Mouse (Mus musculus) hindbrain, embryonic 13.5 days (tissue): ENCODE data around the gene Ankrd28. TPM values are rescaled to one million over a fixed set of nuclear protein-coding genes. Genes with fewer than 3 reads are reported as not detected.

Experiments
- ATAC-seq: fragments of 200-750 bp; cut with Nextera tagmentation; 2 replicates; pipeline ENCODE4 v1.8.0; 2017; ENCODE audit warnings: moderate TSS enrichment; ENCODE audit not compliant: low FRiP score
- H3K27ac ChIP-seq: fragments of 300-500 bp; sonication (generic); 2 replicates; pipeline ENCODE4 v1.5.1; 2015; ENCODE audit warnings: inconsistent platforms, mild to moderate bottlenecking, moderate library complexity
- H3K27me3 ChIP-seq: fragments of 300-500 bp; sonication (generic); 2 replicates; pipeline ENCODE4 v1.6.1; 2015; ENCODE audit warnings: mild to moderate bottlenecking, inconsistent platforms
- H3K36me3 ChIP-seq: fragments of 300-500 bp; sonication (generic); 2 replicates; pipeline ENCODE4 v1.6.1; 2015; ENCODE audit warnings: mild to moderate bottlenecking, inconsistent platforms
- H3K4me1 ChIP-seq: fragments of 300-500 bp; sonication (generic); replicated peaks from 2 replicates; pipeline ENCODE4 v1.6.1; 2015; ENCODE audit warnings: inconsistent platforms
- H3K4me2 ChIP-seq: fragments of 300-500 bp; sonication (generic); 2 replicates; pipeline ENCODE4 v1.6.1; 2015; ENCODE audit warnings: inconsistent platforms, mild to moderate bottlenecking, moderate library complexity
- H3K4me3 ChIP-seq: fragments of 300-500 bp; sonication (generic); 2 replicates; pipeline ENCODE4 v1.5.1; 2015; ENCODE audit warnings: mild to moderate bottlenecking, inconsistent platforms
- H3K9ac ChIP-seq: fragments of 300-500 bp; sonication (generic); 2 replicates; pipeline ENCODE4 v1.6.1; 2015; ENCODE audit warnings: mild to moderate bottlenecking, inconsistent platforms
- H3K9me3 ChIP-seq: fragments of 300-500 bp; sonication (generic); 2 replicates; pipeline ENCODE4 v1.6.1; 2016; ENCODE audit warnings: inconsistent platforms
- WGBS: fragments of 180-500 bp; shearing (Covaris S2); methylation state at CpG from one replicate; pipeline ENCODE4 v1.1.7; 2015; 5-methylcytosine and 5-hydroxymethylcytosine counted together
- polyA plus RNA-seq: library from polyadenylated mRNA; unstranded; fragments of >200 nt; fragmentation: Nextera tagmentation; extraction: Ambion mirVana; gene quantifications from 2 replicates; pipeline ENCODE4 v1.2.1, GENCODE M21; 2015

Ankrd28 gene
- polyA plus RNA-seq, 1 experiment from 2014 or later: 7.8 TPM

DNA sequence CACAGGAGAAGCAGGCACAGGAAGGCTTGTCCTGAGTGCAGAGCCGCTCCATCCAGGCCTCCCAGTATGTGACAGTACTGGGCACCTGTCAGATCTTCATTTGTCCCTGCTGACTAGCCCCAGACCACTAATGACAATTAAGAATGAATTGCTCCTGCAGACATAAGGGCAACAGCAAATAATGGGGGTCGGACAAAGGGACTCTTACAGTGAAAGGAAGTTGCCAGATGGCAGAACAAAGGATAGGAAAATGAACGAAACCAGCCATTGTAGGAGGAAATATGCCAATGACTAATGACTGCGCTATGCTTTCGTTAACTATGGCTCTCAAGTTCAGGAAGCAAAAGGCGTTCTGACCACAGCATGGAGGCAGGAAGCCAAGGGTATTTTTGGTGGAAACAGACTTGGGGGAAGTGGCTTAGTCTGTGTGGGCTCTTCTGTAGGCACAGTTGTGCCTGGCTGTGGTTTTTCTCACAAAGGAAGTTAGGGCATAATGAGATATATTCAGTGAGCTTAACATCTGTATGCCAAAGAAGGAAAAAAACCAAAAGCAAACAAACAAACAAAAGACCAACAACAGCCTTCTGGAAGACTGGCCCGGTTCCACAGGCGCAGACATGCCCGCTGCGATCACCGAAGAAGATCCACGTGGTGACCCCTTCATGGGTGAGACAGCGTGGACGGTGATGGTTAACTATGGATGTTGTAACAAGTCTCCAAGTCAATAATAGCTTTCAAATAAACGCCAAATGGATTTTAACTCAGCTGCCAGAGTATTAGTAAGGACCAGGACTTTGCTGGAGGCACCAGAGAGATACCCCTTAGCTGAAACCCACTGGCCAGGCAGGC, 160.6 kb downstream of the Ankrd28 start:
- Histone ChIP-seq H3K9ac (no peak overlapping the region), H3K4me2 (no peak overlapping the region), H3K9me3 (no peaks in the 10 kb centered on the region), H3K36me3 (peaks cover 10% of the 10 kb centered on the region), H3K4me3 (no peak overlapping the region), H3K27me3 (0 out of 2 replicates have a peak, but pooled peaks cover 6% of the 10 kb centered on the region), H3K27ac (peak overlapping the region; percentile 82), H3K4me1 (peaks cover 38% of the 10 kb centered on the region)
- 57% methylated on average over 15 of the region's 15 CpGs for WGBS
- peak; percentile 60 for ATAC-seq

DNA sequence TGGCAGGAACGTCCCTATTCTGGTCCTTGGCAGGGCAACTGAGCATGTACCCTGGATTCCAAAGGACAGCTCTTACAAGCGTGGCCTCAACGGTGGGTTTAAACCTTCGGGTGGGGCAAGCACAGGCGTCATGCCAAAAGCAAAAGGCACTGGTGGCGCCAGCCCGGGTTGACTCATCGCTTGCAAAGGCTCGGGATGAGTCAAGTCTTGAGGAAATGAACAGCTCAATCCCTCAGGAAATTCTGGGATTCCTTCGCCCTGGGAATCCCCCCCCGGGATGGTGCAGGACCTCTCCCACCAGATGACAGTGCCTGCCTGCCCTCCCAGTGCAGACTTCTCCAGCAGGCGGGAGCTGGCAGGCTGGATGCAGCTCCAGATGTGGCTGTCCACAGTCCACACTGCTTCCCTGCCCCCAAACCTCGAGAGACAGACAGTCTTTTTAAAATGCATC, 161.3 kb downstream of the Ankrd28 start:
- Histone ChIP-seq H3K4me1 (peaks cover 45% of the 10 kb centered on the region), H3K27ac (peak overlapping the region; percentile 82), H3K36me3 (peaks cover 10% of the 10 kb centered on the region), H3K4me3 (no peak overlapping the region), H3K4me2 (no peak overlapping the region), H3K9ac (no peak overlapping the region; the same call in 1 of the 2 replicates), H3K9me3 (no peaks in the 10 kb centered on the region), H3K27me3 (0 out of 2 replicates have a peak, but pooled peaks cover 6% of the 10 kb centered on the region)
- peak; percentile 55; the same call in 1 of the 2 replicates for ATAC-seq
- 45% methylated on average over 13 of the region's 13 CpGs for WGBS

DNA sequence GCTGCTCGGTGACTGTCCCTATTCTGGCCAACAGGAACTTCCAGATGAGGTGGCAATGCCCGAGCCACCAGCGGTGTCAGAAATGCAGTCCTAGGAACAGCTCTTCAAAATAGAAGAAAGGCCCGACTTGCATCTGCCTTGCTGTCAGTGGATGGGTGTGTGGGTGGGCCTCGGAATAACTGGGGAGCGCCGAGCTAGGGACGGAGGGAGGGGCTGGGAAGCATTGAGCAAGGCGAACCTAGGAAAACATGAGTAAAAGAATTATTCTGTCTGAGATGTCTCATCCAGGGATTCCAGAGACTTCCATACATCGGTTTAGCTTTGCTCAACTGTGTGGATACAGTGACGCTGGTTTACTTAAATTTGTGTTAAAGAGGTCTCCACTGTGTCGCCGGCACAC, 162.1 kb downstream of the Ankrd28 start:
- 74% methylated on average over 13 of the region's 13 CpGs for WGBS
- Histone ChIP-seq H3K4me2 (no peak overlapping the region), H3K27ac (peak overlapping the region; percentile 35; the same call in 1 of the 2 replicates), H3K9ac (peak overlapping the region; percentile 24; the same call in 1 of the 2 replicates), H3K4me1 (peaks cover 53% of the 10 kb centered on the region), H3K9me3 (no peaks in the 10 kb centered on the region), H3K4me3 (no peak overlapping the region), H3K36me3 (peaks cover 10% of the 10 kb centered on the region), H3K27me3 (0 out of 2 replicates have a peak, but pooled peaks cover 6% of the 10 kb centered on the region)
- no peak for ATAC-seq

DNA sequence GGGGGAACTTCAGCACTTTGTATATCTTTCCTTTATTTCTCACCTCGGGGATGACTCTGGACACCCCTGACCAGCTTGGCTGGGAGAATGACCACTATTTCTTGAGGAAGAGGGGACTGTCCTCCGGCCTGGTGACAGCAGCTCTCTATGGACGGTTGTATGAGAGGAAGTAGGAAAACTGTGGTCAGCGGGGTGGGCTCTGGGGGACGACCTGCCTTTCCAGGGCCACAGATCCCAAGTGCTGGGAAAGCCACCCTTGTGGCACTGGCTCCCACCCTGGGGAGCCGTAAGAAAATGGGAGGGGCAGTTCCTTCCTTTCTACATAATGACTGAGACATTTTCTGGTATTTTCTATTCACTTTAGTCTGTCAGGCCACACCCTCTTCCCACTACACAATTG, 162.7 kb downstream of the Ankrd28 start:
- Histone ChIP-seq H3K4me3 (no peak overlapping the region), H3K27ac (no peak overlapping the region), H3K27me3 (0 out of 2 replicates have a peak, but pooled peaks cover 6% of the 10 kb centered on the region), H3K9ac (no peak overlapping the region), H3K4me1 (peaks cover 59% of the 10 kb centered on the region), H3K36me3 (peaks cover 10% of the 10 kb centered on the region), H3K9me3 (no peaks in the 10 kb centered on the region), H3K4me2 (no peak overlapping the region)
- 88% methylated on average over 6 of the region's 6 CpGs for WGBS
- ATAC-seq: no peak

- no peak for ATAC-seq
- Histone ChIP-seq H3K27me3 (0 out of 2 replicates have a peak, but pooled peaks cover 6% of the 10 kb centered on the region), H3K4me1 (peaks cover 65% of the 10 kb centered on the region), H3K27ac (no peak overlapping the region), H3K4me3 (no peak overlapping the region), H3K36me3 (peaks cover 10% of the 10 kb centered on the region), H3K9ac (no peak overlapping the region), H3K9me3 (no peaks in the 10 kb centered on the region), H3K4me2 (no peak overlapping the region)
- 95% methylated on average over 28 of the region's 28 CpGs for WGBS
These were observed 163.3 kb downstream of the Ankrd28 start for GRCm38 (mm10) chr14:31666931-31667705.

DNA sequence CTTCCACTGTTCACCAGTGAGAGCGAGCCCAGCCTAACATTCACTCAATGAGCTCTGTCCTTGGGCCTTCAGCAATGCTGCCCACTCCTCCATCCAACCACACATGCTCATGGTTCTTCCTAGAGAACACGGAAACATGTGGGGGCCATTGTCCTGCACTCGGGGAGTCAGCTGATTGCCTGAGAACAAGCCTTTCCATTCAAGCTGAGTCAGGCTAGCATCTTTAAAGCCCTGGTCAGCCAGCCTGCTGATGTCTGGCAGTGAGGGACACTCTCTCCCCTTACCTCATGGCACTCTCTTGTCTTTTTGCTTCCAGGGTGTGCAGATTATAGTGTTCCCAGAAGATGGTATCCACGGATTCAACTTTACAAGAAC, 164.9 kb downstream of the Ankrd28 start:
- Histone ChIP-seq H3K9ac (no peak overlapping the region), H3K4me3 (no peak overlapping the region), H3K36me3 (peaks cover 10% of the 10 kb centered on the region), H3K27me3 (0 out of 2 replicates have a peak, but pooled peaks cover 6% of the 10 kb centered on the region), H3K27ac (no peak overlapping the region), H3K4me1 (peaks cover 70% of the 10 kb centered on the region), H3K9me3 (no peaks in the 10 kb centered on the region), H3K4me2 (no peak overlapping the region)
- WGBS: 82% methylated on average over 4 of the region's 4 CpGs
- ATAC-seq: no peak

DNA sequence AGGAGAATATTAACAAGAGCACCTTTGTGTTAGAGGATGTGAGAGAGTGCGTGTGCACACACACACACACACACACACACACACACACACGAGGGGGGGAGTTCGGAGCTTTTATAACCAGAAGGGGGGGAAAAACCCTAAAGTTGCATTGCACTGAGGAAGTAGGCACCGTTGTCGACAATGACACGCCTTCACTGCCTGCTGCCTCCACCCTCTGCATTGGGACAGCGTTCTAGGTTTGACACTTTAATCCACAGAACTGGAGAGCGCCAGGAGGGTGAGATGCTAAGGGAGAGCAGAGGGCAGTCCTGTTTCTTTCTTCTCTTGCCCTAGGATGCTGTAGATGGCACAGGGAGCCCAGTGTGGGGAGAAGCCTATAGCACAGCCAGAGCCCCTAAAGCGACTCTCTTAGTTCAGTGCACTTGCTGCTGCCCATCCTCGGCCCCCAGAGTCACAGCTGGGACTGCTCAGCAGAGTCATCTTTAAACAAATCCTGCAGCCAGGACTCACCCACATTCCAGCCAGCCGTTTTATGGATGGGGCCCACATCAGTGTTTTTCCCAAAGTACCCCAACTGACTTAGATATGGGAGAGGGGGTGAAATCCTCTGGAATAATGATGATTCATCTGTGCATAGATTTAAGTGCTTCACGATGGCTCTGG, 165.4 kb downstream of the Ankrd28 start:
- H3K4me1 ChIP-seq: peaks cover 70% of the 10 kb centered on the region

DNA sequence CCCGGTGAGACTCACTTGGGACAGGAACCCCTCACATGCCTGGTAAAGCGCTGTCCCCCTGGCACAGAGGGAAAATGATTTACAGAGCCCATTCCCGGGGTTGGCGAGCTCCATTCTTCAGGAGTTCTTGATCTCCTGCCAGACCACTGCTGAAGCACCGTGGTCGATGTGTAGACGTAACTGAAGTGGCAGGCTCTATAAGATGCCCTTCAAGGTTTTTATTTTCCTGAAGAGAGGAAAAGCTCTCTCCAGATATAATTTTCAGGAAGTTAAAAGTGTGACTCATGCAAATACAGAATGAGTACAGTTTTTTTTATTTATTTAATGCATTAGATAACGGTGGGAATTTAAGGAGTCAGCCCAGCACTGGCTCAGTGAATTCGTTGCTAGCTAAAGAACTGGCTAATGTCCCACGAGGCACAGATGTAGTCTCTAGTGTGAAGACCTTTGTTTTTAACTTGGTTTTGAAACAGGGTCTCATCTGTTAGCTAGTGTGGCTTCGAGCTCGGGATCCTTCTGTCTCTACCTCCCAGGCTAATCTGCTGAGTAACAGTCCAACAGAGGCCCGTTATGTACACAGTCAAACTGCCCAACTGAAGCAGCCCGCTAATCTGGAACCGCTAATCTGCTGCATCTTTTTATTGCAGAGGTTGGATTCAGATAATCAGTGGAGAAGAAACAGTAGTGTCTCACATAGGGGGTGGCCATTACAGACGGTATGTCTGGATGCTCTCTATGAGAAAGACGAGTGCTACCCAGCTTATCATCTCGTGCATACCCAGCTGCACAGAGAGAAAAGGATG, 166.2 kb downstream of the Ankrd28 start:
- H3K9ac ChIP-seq: peak overlapping the region; percentile 21; the same call in 1 of the 2 replicates
- WGBS: 49% methylated on average over 18 of the region's 18 CpGs
- no peak overlapping the region for H3K4me3 ChIP-seq
- H3K36me3 ChIP-seq: peaks cover 10% of the 10 kb centered on the region
- H3K27ac ChIP-seq: peak overlapping the region; percentile 99
- H3K4me1 ChIP-seq: peaks cover 70% of the 10 kb centered on the region
- no peaks in the 10 kb centered on the region for H3K9me3 ChIP-seq
- no peak overlapping the region for H3K4me2 ChIP-seq
- 0 out of 2 replicates have a peak, but pooled peaks cover 6% of the 10 kb centered on the region for H3K27me3 ChIP-seq
- no peak for ATAC-seq

More for the DNA sequence above, 165.4 kb downstream of the Ankrd28 start:
- Histone ChIP-seq H3K36me3 (peaks cover 10% of the 10 kb centered on the region), H3K4me3 (no peak overlapping the region), H3K9me3 (no peaks in the 10 kb centered on the region), H3K9ac (no peak overlapping the region), H3K4me2 (no peak overlapping the region), H3K27ac (peak overlapping the region; percentile 99; the same call in 1 of the 2 replicates), H3K27me3 (0 out of 2 replicates have a peak, but pooled peaks cover 6% of the 10 kb centered on the region)
- WGBS: 70% methylated on average over 12 of the region's 12 CpGs
- no peak for ATAC-seq

- H3K27me3 ChIP-seq: 0 out of 2 replicates have a peak, but pooled peaks cover 6% of the 10 kb centered on the region
- H3K27ac ChIP-seq: peak overlapping the region; percentile 99
- no peak overlapping the region for H3K4me2 ChIP-seq
- H3K36me3 ChIP-seq: peaks cover 10% of the 10 kb centered on the region
- H3K9ac ChIP-seq: peak overlapping the region; percentile 21; the same call in 1 of the 2 replicates
- ATAC-seq: no peak
- WGBS: 87% methylated on average over 13 of the region's 13 CpGs
- H3K4me1 ChIP-seq: peaks cover 70% of the 10 kb centered on the region
- no peak overlapping the region for H3K4me3 ChIP-seq
- H3K9me3 ChIP-seq: no peaks in the 10 kb centered on the region
These were observed 166.9 kb downstream of the Ankrd28 start for GRCm38 (mm10) chr14:31663376-31664099.

- Histone ChIP-seq H3K27ac (peak overlapping the region; percentile 99), H3K9me3 (no peaks in the 10 kb centered on the region), H3K27me3 (0 out of 2 replicates have a peak, but pooled peaks cover 5% of the 10 kb centered on the region), H3K9ac (peak overlapping the region; percentile 79), H3K4me1 (peaks cover 76% of the 10 kb centered on the region), H3K4me3 (peak overlapping the region; percentile 41), H3K4me2 (peak overlapping the region; percentile 69), H3K36me3 (peaks cover 10% of the 10 kb centered on the region)
- ATAC-seq: peak; percentile 71
- WGBS: 22% methylated on average over 9 of the region's 9 CpGs
These were observed 167.8 kb downstream of the Ankrd28 start for GRCm38 (mm10) chr14:31662555-31663211.
